Mouse (Mus musculus) heart, postnatal 14 days (tissue): ENCODE results near the gene E130218I03Rik. TPM values are rescaled to one million over a fixed set of nuclear protein-coding genes. Genes with fewer than 3 reads are reported as not detected.

Experiments
- DNase-seq, 2 experiments: peaks; one replicate each; pipeline ENCODE4 v3.0.0; 2021 to 2022
- intact Hi-C: fragments of 180-260 bp; cut with DNase I; formaldehyde crosslinking; loops from one replicate; pipeline ENCODE4 v1.15.1; 2025
- total RNA-seq, 2 experiments: library from RNA; stranded (reverse); gene quantifications; 2 replicates each; pipeline ENCODE4 v1.2.3; 2021

Gene E130218I03Rik
- total RNA-seq, 2 experiments from 2014 or later, result not detected

DNA sequence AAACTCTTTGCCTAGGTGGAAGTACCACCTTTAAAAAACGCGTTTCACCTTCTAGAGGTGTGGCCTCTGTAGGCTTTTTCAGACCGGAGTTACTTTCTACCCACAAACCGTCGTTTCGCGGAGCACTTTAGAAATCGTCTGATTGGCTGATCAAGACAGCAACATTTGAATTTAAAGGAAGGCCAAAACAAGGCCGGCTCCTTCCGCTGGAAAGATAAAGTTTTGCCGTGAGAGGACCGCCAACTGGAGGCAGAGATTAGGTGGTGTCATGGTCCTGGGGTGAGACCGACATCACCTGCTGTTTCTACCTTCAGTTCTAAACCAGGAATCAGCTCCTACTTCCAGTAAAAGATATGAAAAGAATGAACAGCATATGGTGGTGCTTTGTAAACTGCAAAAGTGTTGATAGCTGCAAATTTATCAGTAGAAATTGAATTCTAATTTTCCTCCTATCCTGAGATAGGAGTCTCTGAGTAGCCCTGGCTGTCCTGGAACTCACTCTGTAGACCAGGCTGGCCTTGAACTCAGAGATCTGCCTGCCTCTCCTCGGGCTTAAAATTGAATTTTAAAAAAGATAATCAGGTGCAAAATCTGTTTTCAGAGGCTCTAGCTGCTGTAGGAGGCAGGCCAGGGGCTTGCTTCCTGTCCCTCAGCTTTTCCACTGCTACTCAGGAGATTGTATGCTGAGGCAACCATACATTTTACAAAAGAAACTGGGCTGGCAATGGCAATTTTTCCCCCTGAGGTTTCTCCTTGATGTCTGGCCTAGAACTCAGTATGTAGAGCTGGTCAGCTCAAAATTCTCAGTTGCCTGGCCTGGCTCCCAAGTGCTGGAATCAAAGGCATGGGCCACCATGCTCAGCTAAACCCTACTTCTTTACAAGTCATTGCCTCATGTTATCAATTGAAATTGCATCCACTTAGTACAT, 30.2 kb downstream of the E130218I03Rik start:
- intact Hi-C loops, result no loop called here
- DNase-seq, result no peak

GRCm38 (mm10) chr4:134284942-134285341, 41.5 kb downstream of the E130218I03Rik start:
- intact Hi-C loops, result no loop called here
- no peak for DNase-seq

DNA sequence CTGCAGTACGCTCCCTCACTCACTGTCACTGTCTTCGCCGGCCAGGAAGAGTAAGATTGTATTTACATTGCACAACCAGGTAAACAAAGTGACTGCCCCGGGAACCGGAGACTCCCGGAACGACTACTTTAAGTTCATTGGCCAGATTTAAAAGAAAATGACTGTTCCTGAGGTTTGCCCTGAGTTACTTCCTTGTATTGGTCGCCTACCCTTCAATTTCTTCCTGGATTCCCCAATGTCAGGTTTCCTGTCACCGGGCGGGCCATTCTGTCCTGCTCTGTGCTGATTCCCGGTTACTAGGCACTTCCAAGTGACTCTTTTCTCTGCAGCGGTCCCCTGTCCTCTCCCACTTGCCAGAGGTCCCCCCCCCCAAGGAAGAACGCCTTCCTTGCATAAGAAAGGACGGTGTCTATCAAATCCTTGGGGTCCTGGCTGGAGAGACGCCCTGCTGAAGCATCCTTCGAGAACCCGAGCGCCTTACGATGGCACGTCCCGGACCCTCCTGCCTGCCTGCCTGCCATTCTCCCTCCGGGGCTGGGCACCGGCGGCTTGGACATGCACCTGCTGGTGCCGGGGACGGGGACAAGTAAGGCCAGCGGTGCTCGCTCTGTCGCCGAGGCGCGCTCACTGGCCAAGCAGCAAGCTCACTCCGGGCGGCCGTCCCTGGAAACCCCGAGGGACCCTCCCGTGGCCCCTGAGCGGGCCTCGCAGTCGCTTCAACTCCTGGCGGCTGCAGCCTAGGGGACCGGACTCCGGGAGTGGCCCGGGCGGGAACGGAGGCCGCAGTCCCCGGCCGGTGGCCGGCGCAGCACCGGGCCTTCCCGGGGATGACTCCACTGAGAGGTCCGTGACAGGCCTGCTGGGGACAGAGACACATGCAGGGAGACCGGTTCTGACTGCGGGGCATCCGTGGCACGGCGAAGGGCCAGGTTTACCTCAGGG, 43.0 kb downstream of the E130218I03Rik start:
- intact Hi-C loops, result loop anchor here (2.0 kb wide), 1 partner anchor 100 kb away; the partner anchor contains the start of gene Cep85
- DNase-seq, result peak in 1 of 2 experiments; percentile 9

DNA sequence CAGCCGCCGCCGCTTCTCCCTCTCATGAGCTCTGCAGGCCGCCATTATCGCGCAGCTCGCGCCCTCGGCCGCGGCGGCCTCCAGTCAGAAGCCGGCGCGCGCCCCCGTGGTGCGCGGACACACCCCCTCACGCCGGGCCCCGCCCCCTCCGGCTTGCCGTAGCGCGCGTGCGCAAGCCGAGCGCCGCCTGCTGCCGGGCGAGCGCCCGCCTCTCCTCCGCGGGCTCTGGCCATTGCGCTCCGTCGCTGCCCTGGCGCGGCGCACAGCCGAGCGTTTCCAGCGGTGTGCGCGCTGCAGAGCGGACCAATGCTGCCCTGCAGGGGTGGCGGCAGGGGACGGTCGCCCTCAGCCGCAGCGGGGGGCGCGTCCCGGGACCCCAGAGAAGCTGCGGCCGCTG, 43.7 kb downstream of the E130218I03Rik start:
- intact Hi-C loops, result loop anchor here (2.0 kb wide), 1 partner anchor 100 kb away; the partner anchor contains the start of gene Cep85
- DNase-seq, result peak; percentile 99

GRCm38 (mm10) chr4:134287575-134288025, 44.1 kb downstream of the E130218I03Rik start, which contains the start of gene Pdik1l:
Gene Pdik1l, minus strand, starts transcription at chr4:134287895.
- peak; percentile 73 to 75 for DNase-seq
- intact Hi-C loops, result loop anchor here (2.0 kb wide), 1 partner anchor 101 kb away; the partner anchor contains the start of gene Cep85

GRCm38 (mm10) chr4:134288397-134289256, 45.2 kb downstream of the E130218I03Rik start:
- DNase-seq, result no peak
- intact Hi-C loops, result no loop called here

DNA sequence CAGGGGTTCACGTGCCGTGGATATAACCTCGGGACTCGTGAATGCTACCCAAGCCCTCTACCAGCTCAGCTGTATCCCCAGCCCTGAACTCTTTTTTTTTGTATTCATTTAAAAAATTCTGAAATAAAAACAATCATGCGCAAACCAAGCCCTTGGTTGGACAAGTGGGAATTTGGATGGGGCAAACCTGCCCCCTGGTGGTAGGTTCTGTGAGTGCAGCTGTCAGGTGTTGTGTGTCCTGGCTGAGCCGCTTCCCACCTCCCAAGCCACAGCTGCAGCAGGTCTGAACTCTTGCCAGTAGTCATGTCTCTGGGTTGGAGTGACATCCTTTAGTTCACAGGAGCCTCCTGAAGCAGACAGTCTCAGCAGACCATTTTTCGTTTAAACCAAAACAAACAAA, 48.6 kb downstream of the E130218I03Rik start:
- intact Hi-C loops, result loop anchor here (2.0 to 5.0 kb wide), 4 partner anchors 29 to 255 kb away; no protein-coding TSS in a partner anchor

DNA sequence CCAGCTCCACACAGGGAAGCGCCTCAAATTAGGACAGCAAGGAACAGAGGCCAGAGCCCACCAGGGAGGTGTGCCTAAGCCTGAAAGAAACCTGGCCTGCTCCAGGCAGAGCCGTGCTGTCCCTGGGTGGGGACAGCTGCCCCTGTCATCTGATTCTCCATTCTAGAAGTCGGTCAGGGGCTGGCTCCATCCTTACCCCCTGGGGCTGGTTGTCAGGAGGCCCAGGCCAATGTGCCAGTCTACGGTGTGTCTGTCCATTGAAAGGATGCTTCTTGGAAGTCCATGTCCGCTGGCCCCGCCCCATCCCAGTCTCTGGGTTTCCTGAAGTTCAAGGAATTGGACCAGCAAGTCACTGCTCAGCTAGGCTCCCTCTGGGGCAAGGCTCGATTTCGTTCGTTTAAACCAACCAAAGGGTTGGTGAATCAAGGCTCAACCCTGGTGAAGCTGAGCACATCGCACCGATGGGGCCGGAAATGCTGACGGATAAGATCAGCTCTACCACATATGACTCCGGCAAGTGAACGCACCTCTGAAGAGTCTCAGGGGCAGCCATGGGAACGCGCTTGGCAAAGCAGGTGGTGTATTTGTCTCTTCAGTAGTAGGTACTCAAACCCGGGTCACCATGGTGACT, 49.7 kb downstream of the E130218I03Rik start:
- intact Hi-C loops, result loop anchor here (2.0 to 5.0 kb wide), 4 partner anchors 30 to 256 kb away; no protein-coding TSS in a partner anchor
- peak in 1 of 2 experiments; percentile 50 for DNase-seq

More for the DNA sequence above, 48.6 kb downstream of the E130218I03Rik start:
- peak; percentile 82 to 87 for DNase-seq

DNA sequence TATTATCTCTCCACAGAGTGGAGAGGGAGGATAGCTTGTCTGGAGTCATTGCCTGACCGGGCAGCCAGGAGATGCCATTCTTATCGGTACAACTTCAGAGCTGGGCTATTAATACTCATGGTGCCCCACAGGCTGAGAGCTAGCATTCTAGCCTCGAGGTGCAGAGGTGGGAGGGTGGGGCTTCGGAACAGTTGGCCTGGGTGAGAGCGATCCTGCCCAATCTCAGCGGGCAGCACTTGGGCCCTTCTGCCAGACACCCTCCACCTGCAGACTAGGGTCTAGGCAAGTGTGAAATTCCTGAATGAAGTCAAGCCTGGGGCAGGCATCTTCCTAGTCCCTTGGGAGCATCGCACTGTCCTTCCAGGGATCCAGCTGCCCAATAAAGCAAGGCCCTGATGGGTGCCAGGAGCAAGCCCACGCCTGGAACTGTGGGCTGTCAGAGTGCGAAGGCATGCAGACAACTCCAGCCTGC, 50.3 kb downstream of the E130218I03Rik start:
- peak; percentile 43 to 49 for DNase-seq
- intact Hi-C loops, result loop anchor here (2.0 to 5.0 kb wide), 4 partner anchors 31 to 256 kb away; no protein-coding TSS in a partner anchor

Other genes with a start within 250 kb of the E130218I03Rik start
- gene Dhdds, start 242.7 kb upstream of the E130218I03Rik start, total RNA-seq, result 10 to 100 TPM; 25.5 to 27.5 TPM
- gene Lin28a, start 224.8 kb upstream of the E130218I03Rik start, total RNA-seq, result not detected
- gene Zfp683, start 189.8 kb upstream of the E130218I03Rik start, total RNA-seq, result not detected
- gene Crybg2, start 182.8 kb upstream of the E130218I03Rik start, total RNA-seq, result under 1 TPM in 1 of 2 experiments, not detected in 1; 0.24 TPM
- 10 to 100 TPM in 1 of 2 experiments, 1 to 10 TPM in 1; 3.5 to 10.3 TPM for gene Cd52, start 148.6 kb upstream of the E130218I03Rik start, total RNA-seq
- 1 to 10 TPM; 1.4 to 1.7 TPM for gene Ubxn11, start 141.1 kb upstream of the E130218I03Rik start, total RNA-seq
- gene Sh3bgrl3, start 114.9 kb upstream of the E130218I03Rik start, total RNA-seq, result 10 to 100 TPM; 47.4 to 51.4 TPM
- 10 to 100 TPM; 31.5 to 33.7 TPM for gene Cep85, start 56.5 kb upstream of the E130218I03Rik start, total RNA-seq
- not detected for gene Gm7534, start 40.7 kb upstream of the E130218I03Rik start, total RNA-seq
- not detected for gene Catsper4, start 16.3 kb upstream of the E130218I03Rik start, total RNA-seq
- gene Cnksr1, start 5.3 kb upstream of the E130218I03Rik start, total RNA-seq, result 1 to 10 TPM; 2.3 to 3.2 TPM
- gene Zfp593, start 1.9 kb downstream of the E130218I03Rik start, total RNA-seq, result 1 to 10 TPM; 2.4 to 3.3 TPM
- not detected for gene Gm30191, start 3.3 kb downstream of the E130218I03Rik start, total RNA-seq
- gene Grrp1, start 10.4 kb downstream of the E130218I03Rik start, total RNA-seq, result 10 to 100 TPM in 1 of 2 experiments, 1 to 10 TPM in 1; 8.6 to 13.8 TPM
- 1 to 10 TPM; 6.6 to 8.6 TPM for gene Pdik1l, start 44.2 kb downstream of the E130218I03Rik start, total RNA-seq
- gene Trim63, start 71.5 kb downstream of the E130218I03Rik start, total RNA-seq, result 100 to 1,000 TPM; 193 to 217 TPM
- under 1 TPM; 0.68 to 0.96 TPM for gene Slc30a2, start 99.5 kb downstream of the E130218I03Rik start, total RNA-seq
- 10 to 100 TPM; 11.4 to 12.0 TPM for gene Extl1, start 140.2 kb downstream of the E130218I03Rik start, total RNA-seq
- gene Pafah2, start 152.7 kb downstream of the E130218I03Rik start, total RNA-seq, result 1 to 10 TPM; 7.5 to 8.6 TPM
- 10 to 100 TPM; 50.0 to 79.2 TPM for gene Stmn1, start 224.7 kb downstream of the E130218I03Rik start, total RNA-seq